ENCODE assay signal across 16 mouse cellular contexts in the genomic region with DNA sequence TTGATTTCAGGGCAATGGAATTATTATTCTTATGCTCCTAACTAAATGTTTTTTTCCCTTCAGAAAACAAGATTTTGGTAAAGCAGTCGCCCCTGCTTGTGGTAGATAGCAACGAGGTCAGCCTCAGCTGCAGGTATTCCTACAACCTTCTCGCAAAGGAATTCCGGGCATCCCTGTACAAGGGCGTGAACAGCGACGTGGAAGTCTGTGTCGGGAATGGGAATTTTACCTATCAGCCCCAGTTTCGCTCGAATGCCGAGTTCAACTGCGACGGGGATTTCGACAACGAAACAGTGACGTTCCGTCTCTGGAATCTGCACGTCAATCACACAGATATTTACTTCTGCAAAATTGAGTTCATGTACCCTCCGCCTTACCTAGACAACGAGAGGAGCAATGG.
"Had no signal": no experiment of that assay in that cellular context is flagged by ENCODE, and none has a peak within 500 bp of the region (broad histone marks: within the 10 kb centered on the region; RNA-seq: fewer than 3 reads in every experiment).

No protein-coding gene starts in this region.

- H3K27ac ChIP-seq: left cerebral cortex, adult 2 months; liver, embryonic 13.5 days; stomach, postnatal 0 days had no signal

- H3K36me3 ChIP-seq: liver, embryonic 13.5 days had no signal

- H3K4me1 ChIP-seq: liver, embryonic 13.5 days had no signal

- H3K27me3 ChIP-seq: liver, embryonic 13.5 days had no signal

- H3K9ac ChIP-seq: liver, embryonic 13.5 days had no signal

- H3K4me3 ChIP-seq: left cerebral cortex, adult 2 months; liver, embryonic 13.5 days had no signal

- H3K9me3 ChIP-seq: liver, embryonic 13.5 days had no signal

- DNase-seq: kidney, postnatal 10 days; kidney, postnatal 36 days; layer of hippocampus, postnatal 36 days; liver, embryonic 13.5 days; lung, adult 2 months; lung, postnatal 14 days; lung, postnatal 4 days; midbrain, embryonic 14.5 days; right cerebral cortex, postnatal 14 days; right cerebral cortex, postnatal 4 days; thymus, adult 2 months; thymus, postnatal 14 days; thymus, postnatal 4 days had no signal

- H3K4me2 ChIP-seq: liver, embryonic 13.5 days; midbrain, embryonic 11.5 days had no signal
